Mouse (Mus musculus): Measurements from ENCODE around the gene Fam69a. TPM values are rescaled to one million over a fixed set of nuclear protein-coding genes. Genes with fewer than 3 reads are reported as not detected.
"Not testable (repeated sequence)": the region's sequence is repeated elsewhere in the genome, so short reads cannot be mapped to it uniquely, and the experiment has no call there.

Fam69a gene
- polyA plus RNA-seq, 1 experiment from 2014 or later, result 22.7 TPM

DNA sequence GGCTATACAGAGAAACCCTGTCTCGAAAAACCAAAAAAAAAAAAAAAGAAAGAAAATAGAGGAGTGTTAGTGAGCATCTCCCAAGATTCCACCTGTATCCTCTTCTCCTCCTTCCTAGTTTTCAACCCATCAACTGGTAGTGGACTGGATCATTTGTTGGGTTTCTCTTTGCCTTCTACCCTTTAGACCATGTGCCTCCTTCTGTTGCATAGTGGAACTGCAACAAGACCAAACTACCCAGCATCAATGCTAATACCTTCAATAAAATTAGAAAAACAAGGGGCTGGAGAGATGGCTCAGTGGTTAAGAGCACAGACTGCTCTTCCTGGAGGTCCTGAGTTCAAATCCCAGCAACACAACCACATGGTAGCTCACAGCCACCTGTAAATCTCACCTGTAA lies 95.4 kb downstream of the Fam69a start:
- not testable (repeated sequence) for H3K27ac ChIP-seq; H3K4me2 ChIP-seq; H3K4me3 ChIP-seq; H3K9ac ChIP-seq; H3K27me3 ChIP-seq; H3K36me3 ChIP-seq; H3K4me1 ChIP-seq; ATAC-seq (ENCODE audit: borderline replicate concordance, extremely low read depth, low FRiP score, low TSS enrichment); H3K9me3 ChIP-seq
- WGBS, result 80% methylated on average over 1 of the region's 1 CpGs

DNA sequence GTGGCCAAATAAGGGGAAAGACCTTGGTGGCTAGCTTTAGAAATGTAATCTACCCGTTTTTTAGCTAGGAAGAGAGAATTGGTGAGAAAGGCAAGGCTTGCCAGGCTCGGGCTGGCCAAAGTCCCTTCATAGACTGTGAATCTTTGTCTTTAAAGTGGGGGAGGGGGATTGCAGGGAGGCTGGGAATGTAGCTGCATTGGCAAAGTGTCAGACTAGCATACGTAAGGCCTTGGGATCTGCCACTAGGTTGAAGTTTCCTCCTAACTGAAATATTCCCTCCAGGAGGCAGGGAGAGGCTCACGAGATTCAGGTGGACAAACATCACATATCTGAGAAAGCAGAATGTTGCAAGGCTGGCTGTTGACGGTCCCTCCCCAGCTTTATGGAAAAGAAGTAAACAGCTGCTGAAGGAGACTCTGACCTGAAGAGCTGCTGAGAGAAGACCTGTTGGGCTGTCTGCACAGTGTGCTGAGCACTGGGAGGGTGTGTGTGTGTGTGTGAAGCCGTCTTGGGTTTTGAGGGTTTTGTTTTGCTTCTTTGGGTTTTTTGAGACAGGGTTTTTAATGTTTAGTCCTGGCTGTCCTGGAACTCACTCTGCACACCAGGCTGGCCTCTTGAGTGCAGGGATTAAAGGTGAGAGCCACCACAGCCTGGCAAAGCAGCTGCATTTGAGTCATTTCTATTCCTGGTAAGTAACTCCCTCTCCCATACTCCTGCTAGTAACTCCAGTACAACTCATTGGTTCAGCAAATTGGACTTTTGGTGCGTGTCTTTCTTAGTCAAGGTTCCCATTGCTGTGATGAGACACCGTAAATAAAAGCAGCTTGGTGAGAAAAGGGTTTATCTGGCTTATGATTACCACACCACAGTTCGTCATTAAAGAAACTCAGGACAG lies 96.6 kb downstream of the Fam69a start:
- no peak for ATAC-seq (ENCODE audit: borderline replicate concordance, extremely low read depth, low FRiP score, low TSS enrichment)
- Histone ChIP-seq H3K9me3 (no peaks in the 10 kb centered on the region), H3K27me3 (no peaks in the 10 kb centered on the region), H3K4me1 (no peaks in the 10 kb centered on the region), H3K4me2 (no peak overlapping the region), H3K4me3 (no peak overlapping the region), H3K9ac (no peak overlapping the region), H3K27ac (no peak overlapping the region), H3K36me3 (no peaks in the 10 kb centered on the region)
- WGBS, result 45% methylated on average over 9 of the region's 9 CpGs

DNA sequence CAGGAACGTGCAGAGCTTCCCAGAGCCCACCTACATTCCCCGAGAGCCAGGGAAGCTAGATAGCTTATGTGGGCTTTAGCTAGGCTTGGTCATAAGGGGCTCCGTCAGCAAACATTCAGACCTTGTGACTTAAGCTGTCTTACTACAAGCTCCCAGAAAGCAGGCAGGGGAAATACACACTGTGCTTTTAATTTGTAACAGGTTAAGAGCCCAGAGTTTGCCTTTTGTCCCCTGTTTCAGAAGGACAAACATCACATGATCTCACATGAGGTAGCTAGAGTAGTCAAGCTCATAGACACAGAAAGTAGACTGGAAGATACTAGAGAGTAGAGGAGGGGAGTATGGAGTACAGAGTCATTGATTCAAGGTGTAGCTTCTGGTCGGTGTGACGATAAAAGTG lies 106.2 kb downstream of the Fam69a start:
- ATAC-seq (ENCODE audit: borderline replicate concordance, extremely low read depth, low FRiP score, low TSS enrichment), result no peak
- 56% methylated on average over 5 of the region's 5 CpGs for WGBS

DNA sequence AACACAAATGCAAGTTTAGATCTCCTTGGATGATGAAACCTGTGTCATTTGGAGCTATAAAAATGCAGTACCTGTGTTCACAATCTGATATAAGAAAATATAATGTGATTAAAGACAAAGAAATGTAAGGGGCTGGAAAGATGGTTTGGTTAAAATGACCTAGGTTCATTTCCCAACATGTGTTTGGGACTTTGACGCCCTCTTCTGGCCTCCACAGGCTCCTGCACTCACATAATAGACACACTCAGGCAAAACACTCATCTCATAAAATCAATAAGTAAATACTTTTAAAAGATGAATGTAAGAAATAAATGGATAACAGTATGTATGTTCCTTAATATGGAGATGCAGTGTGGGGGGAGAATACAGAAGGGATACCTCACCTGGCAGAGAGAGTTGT lies 109.8 kb downstream of the Fam69a start:
- Histone ChIP-seq H3K36me3 (no peaks in the 10 kb centered on the region), H3K27ac (no peak overlapping the region), H3K4me3 (no peak overlapping the region), H3K27me3 (no peaks in the 10 kb centered on the region), H3K4me1 (no peaks in the 10 kb centered on the region), H3K9me3 (no peaks in the 10 kb centered on the region), H3K9ac (no peak overlapping the region), H3K4me2 (no peak overlapping the region)
- ATAC-seq (ENCODE audit: borderline replicate concordance, extremely low read depth, low FRiP score, low TSS enrichment), result no peak
- 67% methylated on average over 1 of the region's 1 CpGs for WGBS

More for the DNA sequence above, 106.2 kb downstream of the Fam69a start:
- H3K4me2 ChIP-seq, result no peak overlapping the region
- H3K9me3 ChIP-seq, result no peaks in the 10 kb centered on the region
- no peak overlapping the region for H3K27ac ChIP-seq
- no peak overlapping the region for H3K4me3 ChIP-seq
- no peaks in the 10 kb centered on the region for H3K36me3 ChIP-seq
- H3K4me1 ChIP-seq, result no peaks in the 10 kb centered on the region
- H3K9ac ChIP-seq, result no peak overlapping the region
- H3K27me3 ChIP-seq, result no peaks in the 10 kb centered on the region

DNA sequence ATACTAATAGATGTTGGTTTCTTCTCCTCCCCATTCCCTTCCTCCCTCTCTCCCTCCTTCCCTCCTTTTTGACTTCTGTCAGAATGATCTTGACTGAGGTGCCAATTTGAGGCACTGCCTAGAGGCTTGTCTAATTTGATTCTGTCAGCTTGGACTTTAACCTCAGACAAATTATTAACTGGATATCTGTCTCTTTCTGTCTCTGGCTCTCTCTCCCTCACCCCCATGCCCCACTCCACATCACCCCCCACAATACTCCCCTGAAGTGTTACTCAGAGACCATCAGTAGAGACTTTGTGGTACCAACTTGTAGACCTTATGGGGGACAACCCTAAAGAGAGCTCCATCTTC lies 111.6 kb downstream of the Fam69a start:
- no peaks in the 10 kb centered on the region for H3K27me3 ChIP-seq
- no peak overlapping the region for H3K4me2 ChIP-seq
- H3K9ac ChIP-seq, result no peak overlapping the region
- no peak overlapping the region for H3K4me3 ChIP-seq
- H3K27ac ChIP-seq, result no peak overlapping the region
- H3K4me1 ChIP-seq, result no peaks in the 10 kb centered on the region
- ATAC-seq (ENCODE audit: borderline replicate concordance, extremely low read depth, low FRiP score, low TSS enrichment), result no peak
- H3K9me3 ChIP-seq, result no peaks in the 10 kb centered on the region
- H3K36me3 ChIP-seq, result no peaks in the 10 kb centered on the region

DNA sequence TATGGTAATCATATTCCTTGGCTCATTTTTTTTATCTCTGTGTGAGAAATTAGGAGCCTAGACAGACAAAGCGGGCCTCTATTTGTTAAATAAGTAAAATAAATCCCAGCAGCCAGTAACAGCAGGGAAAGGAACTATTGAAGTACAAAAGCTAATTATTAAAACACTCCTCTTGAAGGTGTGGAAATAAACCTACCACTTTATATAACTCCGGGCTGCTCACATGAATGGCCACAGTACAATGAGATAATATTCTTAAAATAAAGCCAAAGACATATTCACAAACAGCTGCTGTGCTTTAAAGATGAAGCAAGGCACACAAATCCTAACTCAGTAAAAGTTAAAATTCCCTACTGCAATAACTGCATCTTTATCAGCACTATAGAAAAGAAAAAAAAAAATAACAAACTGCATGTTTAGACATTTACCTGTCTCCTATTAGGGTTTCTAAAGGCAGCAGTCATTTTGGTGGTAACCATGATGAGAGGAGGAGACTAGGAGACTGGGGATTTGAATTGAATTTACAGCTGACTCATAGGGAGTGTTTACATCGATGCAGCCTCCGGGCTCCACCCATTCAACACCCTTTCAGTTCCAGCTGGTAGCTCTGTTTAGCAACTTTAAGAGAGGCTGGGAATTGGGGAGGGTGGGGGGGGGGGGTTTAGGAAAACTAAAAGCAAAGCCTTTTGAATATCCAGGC lies 112.2 kb downstream of the Fam69a start, which contains the start of gene Evi5:
Gene Evi5 (minus strand): TSS at position 547 of the 700 bp plus-strand sequence.
- H3K27ac ChIP-seq, result no peak within 1 kb of the TSS
- WGBS, result 34% methylated on average over 4 of the region's 4 CpGs
- no peak within 1 kb of the TSS for H3K4me3 ChIP-seq
- no peaks in the 10 kb centered on the region for H3K36me3 ChIP-seq
- H3K4me1 ChIP-seq, result no peaks in the 10 kb centered on the region
- H3K9ac ChIP-seq, result no peak within 1 kb of the TSS
- H3K4me2 ChIP-seq, result no peak within 1 kb of the TSS
- no peaks in the 10 kb centered on the region for H3K9me3 ChIP-seq
- no peak for ATAC-seq (ENCODE audit: borderline replicate concordance, extremely low read depth, low FRiP score, low TSS enrichment)
- H3K27me3 ChIP-seq, result no peaks in the 10 kb centered on the region

DNA sequence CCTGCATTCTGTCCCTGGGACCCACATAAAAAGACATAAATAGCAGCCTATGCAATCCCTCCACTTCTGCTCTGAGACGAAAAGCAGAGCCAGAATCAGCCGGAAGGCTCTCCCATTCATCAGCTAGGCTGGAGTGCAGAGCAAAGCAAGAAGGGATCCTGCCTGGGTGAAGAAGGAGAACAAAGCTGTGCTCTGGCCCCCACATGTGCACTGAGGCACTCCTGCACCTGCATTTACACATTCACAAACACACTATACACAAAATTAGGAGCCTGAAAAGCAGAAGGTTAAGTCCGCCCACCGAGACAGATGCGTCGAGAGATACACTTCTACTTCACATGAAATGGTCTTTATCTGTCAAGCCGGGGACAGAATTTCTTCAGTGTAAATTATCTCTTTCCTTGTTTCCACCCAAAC lies 113.0 kb downstream of the Fam69a start:
- H3K27me3 ChIP-seq, result no peaks in the 10 kb centered on the region
- H3K27ac ChIP-seq, result no peak overlapping the region
- 65% methylated on average over 7 of the region's 7 CpGs for WGBS
- no peak overlapping the region for H3K9ac ChIP-seq
- H3K36me3 ChIP-seq, result no peaks in the 10 kb centered on the region
- no peaks in the 10 kb centered on the region for H3K4me1 ChIP-seq
- no peaks in the 10 kb centered on the region for H3K9me3 ChIP-seq
- no peak overlapping the region for H3K4me2 ChIP-seq
- ATAC-seq (ENCODE audit: borderline replicate concordance, extremely low read depth, low FRiP score, low TSS enrichment), result no peak
- no peak overlapping the region for H3K4me3 ChIP-seq

DNA sequence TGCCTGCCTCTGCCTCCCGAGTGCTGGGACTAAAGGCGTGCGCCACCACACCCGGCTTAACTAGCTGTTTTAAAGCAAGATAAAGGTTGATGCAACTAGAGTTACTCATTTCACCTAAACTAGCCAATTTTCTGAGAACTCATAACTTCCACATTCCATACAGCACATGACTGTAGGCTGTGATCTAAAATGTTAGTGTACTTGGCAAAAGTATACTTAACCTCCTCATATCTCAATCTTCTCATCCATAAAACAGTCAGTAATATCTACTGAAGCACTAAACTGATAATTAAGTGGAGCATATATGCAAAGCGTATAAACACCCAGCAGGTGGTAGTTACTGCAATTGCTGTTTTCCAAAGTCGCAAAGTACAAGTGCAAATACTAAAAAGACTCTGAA lies 113.6 kb downstream of the Fam69a start:
- Histone ChIP-seq H3K4me3 (no peak overlapping the region), H3K9me3 (no peaks in the 10 kb centered on the region), H3K27me3 (no peaks in the 10 kb centered on the region), H3K27ac (no peak overlapping the region), H3K4me1 (no peaks in the 10 kb centered on the region), H3K4me2 (no peak overlapping the region), H3K36me3 (no peaks in the 10 kb centered on the region), H3K9ac (no peak overlapping the region)
- no peak for ATAC-seq (ENCODE audit: borderline replicate concordance, extremely low read depth, low FRiP score, low TSS enrichment)
- WGBS, result 90% methylated on average over 6 of the region's 6 CpGs

DNA sequence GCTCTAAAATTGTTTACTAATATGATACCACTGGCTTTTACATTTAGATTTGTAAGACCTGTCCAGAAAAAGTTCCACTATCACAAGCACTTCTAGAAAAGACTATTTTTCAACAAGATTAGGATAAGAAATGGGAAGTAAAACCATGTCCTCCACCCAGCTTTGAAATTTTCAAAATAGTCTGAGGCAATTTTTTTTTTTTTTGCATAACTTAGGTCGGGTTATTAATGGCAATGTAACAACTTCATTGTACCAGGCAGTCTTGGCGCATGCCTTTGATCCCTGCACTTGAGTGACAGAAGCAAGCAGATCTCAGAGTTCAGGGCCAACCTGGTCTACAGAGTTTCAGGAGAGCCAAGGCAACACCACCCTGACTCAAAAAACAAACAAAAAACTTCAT lies 117.2 kb downstream of the Fam69a start:
- Histone ChIP-seq H3K27ac (no peak overlapping the region), H3K9ac (no peak overlapping the region), H3K9me3 (no peaks in the 10 kb centered on the region), H3K36me3 (no peaks in the 10 kb centered on the region), H3K27me3 (no peaks in the 10 kb centered on the region), H3K4me1 (peaks cover 6% of the 10 kb centered on the region; the same call in 1 of the 2 replicates), H3K4me2 (no peak overlapping the region), H3K4me3 (no peak overlapping the region)
- 53% methylated on average over 2 of the region's 2 CpGs for WGBS
- no peak for ATAC-seq (ENCODE audit: borderline replicate concordance, extremely low read depth, low FRiP score, low TSS enrichment)

DNA sequence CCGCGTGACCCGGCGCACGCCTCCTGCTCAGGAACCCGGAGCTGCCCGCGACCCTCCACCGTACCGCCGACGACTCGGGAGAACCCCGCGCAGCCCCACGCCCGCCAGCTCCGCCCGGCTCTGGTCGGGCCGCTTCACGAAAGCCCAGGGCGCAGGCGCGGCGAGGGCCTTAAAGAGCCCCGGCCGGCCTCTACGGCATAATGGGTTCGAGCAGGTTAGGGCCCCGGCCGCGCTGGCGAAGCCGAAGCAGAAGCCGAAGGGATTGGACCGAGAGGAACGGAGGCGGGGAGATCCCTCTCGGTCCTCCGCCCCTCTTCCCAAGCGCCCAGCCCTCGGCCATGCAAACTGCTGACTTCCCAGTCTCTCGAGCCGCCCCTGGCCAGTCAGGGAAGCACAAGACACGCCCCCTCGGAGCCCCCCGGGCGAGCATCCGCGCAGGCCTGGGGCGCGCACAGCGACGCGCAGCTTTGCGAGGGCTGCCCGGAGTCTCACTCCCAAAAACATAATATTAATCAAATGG lies 117.9 kb downstream of the Fam69a start:
- H3K4me3 ChIP-seq, result peak overlapping the region; percentile 77
- no peaks in the 10 kb centered on the region for H3K27me3 ChIP-seq
- no peaks in the 10 kb centered on the region for H3K9me3 ChIP-seq
- ATAC-seq (ENCODE audit: borderline replicate concordance, extremely low read depth, low FRiP score, low TSS enrichment), result peak; percentile 99
- H3K4me1 ChIP-seq, result peaks cover 6% of the 10 kb centered on the region; the same call in 1 of the 2 replicates
- peak overlapping the region; percentile 72 for H3K4me2 ChIP-seq
- WGBS, result under 1% methylated on average over 52 of the region's 58 CpGs
- H3K9ac ChIP-seq, result peak overlapping the region; percentile 87
- peak overlapping the region; percentile 96 for H3K27ac ChIP-seq
- H3K36me3 ChIP-seq, result no peaks in the 10 kb centered on the region

DNA sequence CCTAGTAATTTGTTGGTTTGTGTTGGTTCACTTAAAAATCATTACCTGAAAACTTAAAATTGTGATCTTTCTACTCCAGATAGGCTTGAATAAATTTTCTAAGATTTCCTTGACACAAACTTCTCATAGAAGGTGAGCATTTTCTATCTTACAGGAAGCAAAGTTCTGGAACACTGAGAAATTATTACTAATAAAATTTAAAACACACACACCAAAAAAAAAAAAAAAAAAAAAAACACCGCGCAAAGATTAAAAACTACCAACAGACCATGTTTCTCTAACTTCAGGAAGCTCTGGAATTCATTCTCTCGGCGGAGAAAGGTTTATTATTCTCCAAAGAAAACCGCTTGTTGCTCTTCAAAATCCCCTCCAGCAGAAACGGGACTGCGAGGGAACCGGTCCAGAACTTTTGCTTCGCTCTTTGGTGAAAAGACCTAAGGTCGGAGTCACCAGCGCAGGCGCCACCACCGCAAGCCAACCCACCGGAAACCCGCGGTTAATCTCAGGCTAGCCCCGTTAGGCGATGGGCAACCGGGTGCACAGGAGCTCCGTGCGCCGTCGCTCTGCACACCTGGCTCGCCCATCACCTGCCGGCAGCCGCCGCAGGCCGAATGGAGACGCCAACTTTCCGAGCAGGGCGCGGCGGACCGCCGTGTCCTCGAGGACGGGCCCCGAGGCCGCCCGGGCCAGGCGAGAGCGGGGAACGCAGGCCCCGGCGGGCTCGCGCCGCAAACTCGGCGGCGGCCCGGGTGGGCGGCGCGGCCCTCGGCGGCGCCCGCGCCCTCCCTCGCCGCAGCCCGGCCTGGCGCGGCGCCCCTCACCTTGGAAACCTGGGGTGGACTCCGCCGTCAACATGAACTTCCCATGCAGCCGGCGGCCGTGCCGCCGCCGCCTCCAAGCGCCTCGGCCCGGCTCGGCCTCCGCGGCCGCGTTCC lies 118.6 kb downstream of the Fam69a start:
- WGBS, result under 1% methylated on average over 82 of the region's 82 CpGs
- peak; percentile 71 for ATAC-seq (ENCODE audit: borderline replicate concordance, extremely low read depth, low FRiP score, low TSS enrichment)
- peak overlapping the region; percentile 87 for H3K9ac ChIP-seq

More for the DNA sequence above, 118.6 kb downstream of the Fam69a start:
- Histone ChIP-seq H3K4me1 (peaks cover 6% of the 10 kb centered on the region; the same call in 1 of the 2 replicates), H3K27ac (peak overlapping the region; percentile 96), H3K9me3 (no peaks in the 10 kb centered on the region), H3K4me2 (peak overlapping the region; percentile 72), H3K27me3 (no peaks in the 10 kb centered on the region), H3K36me3 (no peaks in the 10 kb centered on the region), H3K4me3 (peak overlapping the region; percentile 77)

Data from lung, embryonic 15.5 days (tissue).